Mouse (Mus musculus): ENCODE results near the gene Wdr26. TPM values are rescaled to one million over a fixed set of nuclear protein-coding genes. Genes with fewer than 3 reads are reported as not detected.

The Wdr26 gene
- polyA plus RNA-seq, 1 experiment from 2014 or later = 43.7 TPM

DNA sequence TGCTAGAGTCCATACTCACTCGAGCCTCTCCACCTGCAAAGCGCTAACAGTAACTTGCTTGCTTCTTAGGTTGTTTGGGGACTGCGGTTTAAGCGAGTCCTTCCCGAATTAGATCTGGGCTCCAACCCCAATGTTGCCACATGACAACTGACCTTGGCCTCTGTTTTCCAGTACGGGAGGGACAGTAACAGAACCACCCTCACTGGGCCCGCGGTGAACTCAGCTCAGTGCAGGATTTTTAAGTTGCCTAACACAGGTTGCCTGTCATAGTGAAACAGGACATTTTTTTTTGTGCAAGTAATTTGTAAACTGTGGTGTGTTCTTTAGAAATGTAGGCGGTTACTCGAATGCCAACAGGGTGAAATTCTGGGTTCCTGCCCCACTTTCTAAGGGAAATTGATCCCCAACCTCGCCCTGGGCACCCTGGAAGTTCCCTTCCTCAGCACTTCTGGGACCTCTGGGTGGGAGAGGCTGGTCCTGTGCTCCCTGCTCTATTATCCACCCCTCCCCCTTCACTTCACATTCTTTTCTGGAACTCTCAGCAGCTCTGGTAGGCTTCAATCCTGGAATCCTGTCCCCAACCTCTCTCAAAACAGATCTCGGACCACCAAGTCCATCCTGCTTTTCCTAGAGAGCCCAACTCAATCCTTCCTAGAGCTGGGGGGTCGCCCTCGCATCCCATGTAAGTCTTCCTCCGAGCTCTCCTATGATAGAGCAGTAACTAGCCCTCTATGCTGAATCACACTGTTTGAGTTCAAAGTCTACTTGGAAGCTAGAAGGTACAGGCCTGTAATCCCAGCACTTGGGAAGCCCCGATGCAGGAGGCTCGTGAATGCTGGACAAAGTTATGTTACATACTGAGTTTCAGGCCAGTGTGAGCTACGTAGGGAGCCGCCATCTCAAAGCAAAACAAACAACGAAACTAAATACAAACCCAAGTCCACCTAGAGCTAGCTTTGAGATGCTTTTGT, 46.1 kb upstream of the Wdr26 start:
- Histone ChIP-seq H3K36me3 (ENCODE audit: insufficient read depth) (no peaks in the 10 kb centered on the region), H3K27ac (ENCODE audit: low read depth) (peak overlapping the region; percentile 91), H3K4me1 (ENCODE audit: insufficient read depth) (peaks cover 11% of the 10 kb centered on the region), H3K9ac (no peak overlapping the region), H3K4me2 (peak overlapping the region; percentile 88), H3K27me3 (ENCODE audit: insufficient read depth, low read length) (no peaks in the 10 kb centered on the region), H3K4me3 (ENCODE audit: low read depth, low read length) (no peak overlapping the region), H3K9me3 (ENCODE audit: low read depth, low read length) (no peaks in the 10 kb centered on the region)
- TF ChIP-seq CTCF (IDR thresholded peaks at IDR 0.05; ENCODE audit: low read depth) = no peak
- peak; percentile 11 for DNase-seq
- 68% methylated on average over 20 of the region's 20 CpGs for WGBS
- no peak for ATAC-seq (ENCODE audit: insufficient read depth)

- 17% methylated on average over 34 of the region's 36 CpGs for WGBS
These were observed 45.1 kb upstream of the Wdr26 start for GRCm38 (mm10) chr1:181256689-181257584.

GRCm38 (mm10) chr1:181255891-181256688, 44.3 kb upstream of the Wdr26 start:
- 4% methylated on average over 20 of the region's 20 CpGs for WGBS
- peak; percentile 58 for ATAC-seq (ENCODE audit: insufficient read depth)

More at GRCm38 (mm10) chr1:181256689-181257584, 45.1 kb upstream of the Wdr26 start:
- no peaks in the 10 kb centered on the region for H3K27me3 ChIP-seq (ENCODE audit: insufficient read depth, low read length)
- H3K4me1 ChIP-seq (ENCODE audit: insufficient read depth) = peaks cover 11% of the 10 kb centered on the region
- no peak for TF ChIP-seq CTCF (IDR thresholded peaks at IDR 0.05; ENCODE audit: low read depth)
- H3K9ac ChIP-seq = peak overlapping the region; percentile 52
- H3K4me3 ChIP-seq (ENCODE audit: low read depth, low read length) = peak overlapping the region; percentile 38
- H3K9me3 ChIP-seq (ENCODE audit: low read depth, low read length) = no peaks in the 10 kb centered on the region
- peak overlapping the region; percentile 88 for H3K4me2 ChIP-seq
- no peaks in the 10 kb centered on the region for H3K36me3 ChIP-seq (ENCODE audit: insufficient read depth)
- DNase-seq (peak; percentile 72), ATAC-seq (ENCODE audit: insufficient read depth) (peak; percentile 86)
- H3K27ac ChIP-seq (ENCODE audit: low read depth) = peak overlapping the region; percentile 91

GRCm38 (mm10) chr1:181255450-181255849, 43.6 kb upstream of the Wdr26 start:
- peak overlapping the region; percentile 88 for H3K4me2 ChIP-seq

More at GRCm38 (mm10) chr1:181255891-181256688, 44.3 kb upstream of the Wdr26 start:
- peak; percentile 42 for TF ChIP-seq CTCF (IDR thresholded peaks at IDR 0.05; ENCODE audit: low read depth)
- peak overlapping the region; percentile 88 for H3K4me2 ChIP-seq
- peak overlapping the region; percentile 38 for H3K4me3 ChIP-seq (ENCODE audit: low read depth, low read length)
- H3K9me3 ChIP-seq (ENCODE audit: low read depth, low read length) = no peaks in the 10 kb centered on the region
- H3K27me3 ChIP-seq (ENCODE audit: insufficient read depth, low read length) = no peaks in the 10 kb centered on the region
- peak overlapping the region; percentile 91 for H3K27ac ChIP-seq (ENCODE audit: low read depth)
- no peaks in the 10 kb centered on the region for H3K36me3 ChIP-seq (ENCODE audit: insufficient read depth)
- H3K4me1 ChIP-seq (ENCODE audit: insufficient read depth) = peaks cover 11% of the 10 kb centered on the region
- peak; percentile 69 for DNase-seq
- H3K9ac ChIP-seq = peak overlapping the region; percentile 52

DNA sequence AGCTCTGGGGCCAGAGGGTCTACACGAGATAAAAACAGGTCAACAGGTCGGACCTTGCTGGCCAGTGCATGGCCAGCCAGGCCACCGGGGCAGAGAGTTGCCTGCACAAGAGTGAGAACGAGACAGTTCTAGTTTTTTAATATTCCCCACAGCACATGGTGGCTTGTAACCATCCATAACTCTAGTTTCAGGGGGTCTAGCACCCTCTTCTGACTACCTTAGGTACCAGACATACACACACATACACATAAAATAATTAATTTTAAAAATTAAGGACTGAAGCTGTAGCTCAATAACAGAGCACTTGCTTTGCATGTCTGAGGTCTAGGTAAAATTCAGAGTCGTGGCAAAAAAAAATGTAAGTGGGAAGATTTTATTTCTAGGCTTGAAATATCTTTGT, 39.8 kb upstream of the Wdr26 start:
- H3K27me3 ChIP-seq (ENCODE audit: insufficient read depth, low read length) = no peaks in the 10 kb centered on the region
- no peak for ATAC-seq (ENCODE audit: insufficient read depth)
- no peak overlapping the region for H3K4me3 ChIP-seq (ENCODE audit: low read depth, low read length)
- peaks cover 8% of the 10 kb centered on the region for H3K4me1 ChIP-seq (ENCODE audit: insufficient read depth)
- no peak overlapping the region for H3K27ac ChIP-seq (ENCODE audit: low read depth)
- DNase-seq = no peak
- 63% methylated on average over 5 of the region's 5 CpGs for WGBS
- TF ChIP-seq CTCF (IDR thresholded peaks at IDR 0.05; ENCODE audit: low read depth) = no peak
- H3K9me3 ChIP-seq (ENCODE audit: low read depth, low read length) = no peaks in the 10 kb centered on the region
- no peak overlapping the region for H3K4me2 ChIP-seq
- H3K9ac ChIP-seq = no peak overlapping the region
- no peaks in the 10 kb centered on the region for H3K36me3 ChIP-seq (ENCODE audit: insufficient read depth)

More at GRCm38 (mm10) chr1:181255450-181255849, 43.6 kb upstream of the Wdr26 start:
- no peak for DNase-seq
- no peak for ATAC-seq (ENCODE audit: insufficient read depth)
- Histone ChIP-seq H3K36me3 (ENCODE audit: insufficient read depth) (no peaks in the 10 kb centered on the region), H3K9ac (peak overlapping the region; percentile 52; the same call in 1 of the 2 replicates), H3K27ac (ENCODE audit: low read depth) (peak overlapping the region; percentile 91), H3K9me3 (ENCODE audit: low read depth, low read length) (no peaks in the 10 kb centered on the region), H3K27me3 (ENCODE audit: insufficient read depth, low read length) (no peaks in the 10 kb centered on the region), H3K4me3 (ENCODE audit: low read depth, low read length) (no peak overlapping the region), H3K4me1 (ENCODE audit: insufficient read depth) (peaks cover 11% of the 10 kb centered on the region)
- WGBS = 36% methylated on average over 9 of the region's 9 CpGs
- no peak for TF ChIP-seq CTCF (IDR thresholded peaks at IDR 0.05; ENCODE audit: low read depth)

DNA sequence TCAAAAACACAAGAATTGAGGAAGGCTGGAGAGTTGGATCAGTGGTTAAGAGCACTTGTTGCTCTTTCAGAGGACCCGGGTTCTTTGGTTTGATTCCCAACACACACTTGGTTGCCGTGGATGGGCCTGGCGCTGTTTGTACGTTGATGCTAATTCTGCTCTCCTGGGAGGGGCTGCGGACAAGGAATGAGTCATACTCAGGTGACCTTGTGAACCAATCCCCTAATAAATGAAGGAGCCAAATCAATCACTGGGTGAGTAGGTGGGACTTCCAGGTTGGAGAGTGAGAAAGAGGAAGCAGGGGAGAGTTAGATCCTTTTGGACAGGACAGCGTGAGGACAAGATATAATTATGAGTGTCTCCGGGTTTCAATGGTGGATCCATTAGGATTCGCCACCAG, 39.2 kb upstream of the Wdr26 start:
- Histone ChIP-seq H3K27ac (ENCODE audit: low read depth) (no peak overlapping the region), H3K4me2 (no peak overlapping the region), H3K9ac (no peak overlapping the region), H3K27me3 (ENCODE audit: insufficient read depth, low read length) (no peaks in the 10 kb centered on the region), H3K9me3 (ENCODE audit: low read depth, low read length) (no peaks in the 10 kb centered on the region), H3K36me3 (ENCODE audit: insufficient read depth) (no peaks in the 10 kb centered on the region), H3K4me3 (ENCODE audit: low read depth, low read length) (no peak overlapping the region), H3K4me1 (ENCODE audit: insufficient read depth) (peaks cover 7% of the 10 kb centered on the region)
- ATAC-seq (ENCODE audit: insufficient read depth) (no peak), DNase-seq (no peak)
- WGBS = 89% methylated on average over 8 of the region's 8 CpGs
- TF ChIP-seq CTCF (IDR thresholded peaks at IDR 0.05; ENCODE audit: low read depth) = no peak
